Mouse (Mus musculus) spleen, adult 18-20 months (tissue): ENCODE results near the gene Inhbe.

ENCODE experiments used
- DNase-seq, 2 experiments: peaks; one replicate each; pipeline ENCODE4 v3.0.0; 2022; ENCODE audit warnings: mixed read lengths in 2 of 2

Inhbe gene

DNA sequence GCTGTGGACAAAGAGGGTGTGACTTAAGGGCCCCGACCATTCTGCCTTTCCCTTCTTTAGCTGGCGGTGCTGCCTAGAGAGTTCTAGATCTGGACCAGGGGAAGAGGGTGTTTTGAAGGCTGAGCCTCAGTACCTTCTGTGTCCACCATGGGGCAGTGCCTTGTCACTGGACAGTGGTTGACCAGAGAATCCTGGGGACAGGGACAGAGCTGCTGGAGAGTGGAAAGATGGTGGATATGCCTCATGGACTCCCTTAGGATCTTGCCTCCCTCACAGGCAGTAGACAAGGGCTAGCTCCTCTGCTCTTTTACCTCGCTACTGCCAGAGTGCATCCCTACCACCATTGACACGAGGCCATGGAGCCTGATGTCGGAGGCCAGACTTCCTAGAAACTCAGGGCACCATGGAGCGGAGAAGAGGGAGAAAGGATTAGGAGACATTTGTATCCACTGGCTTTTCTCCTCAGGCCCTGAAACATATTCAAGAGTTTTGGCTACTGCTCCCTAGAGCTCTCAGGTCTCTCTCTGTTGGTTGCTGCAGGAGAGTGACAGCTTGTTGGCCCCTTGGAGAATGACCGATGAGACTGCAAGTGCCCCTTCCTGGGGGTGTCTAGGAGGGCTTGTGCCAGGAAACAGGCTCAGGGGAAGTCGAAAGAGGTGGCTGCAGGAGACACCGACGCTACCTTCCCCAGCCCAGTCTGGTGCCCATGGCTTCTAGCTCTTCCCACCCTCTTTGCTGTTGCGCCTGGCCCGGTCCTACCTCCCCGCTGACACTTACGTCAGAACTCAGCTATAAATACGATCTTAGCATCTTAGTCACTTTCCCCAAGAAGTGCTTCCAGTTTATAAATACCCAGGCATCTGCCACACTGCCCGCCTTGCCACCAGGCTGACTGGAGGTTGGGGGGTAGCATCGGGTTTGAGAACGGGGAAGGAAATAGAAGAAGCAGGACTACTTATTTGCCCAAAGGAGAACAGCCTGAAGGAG lies at the start of gene Inhbe:
Inhbe (minus strand) TSS at position 503 of the 987 bp plus-strand sequence.
- no peak for DNase-seq

GRCm38 (mm10) chr10:127391774-127392173 lies 37.6 kb upstream of the Inhbe start:
- DNase-seq, result no peak

DNA sequence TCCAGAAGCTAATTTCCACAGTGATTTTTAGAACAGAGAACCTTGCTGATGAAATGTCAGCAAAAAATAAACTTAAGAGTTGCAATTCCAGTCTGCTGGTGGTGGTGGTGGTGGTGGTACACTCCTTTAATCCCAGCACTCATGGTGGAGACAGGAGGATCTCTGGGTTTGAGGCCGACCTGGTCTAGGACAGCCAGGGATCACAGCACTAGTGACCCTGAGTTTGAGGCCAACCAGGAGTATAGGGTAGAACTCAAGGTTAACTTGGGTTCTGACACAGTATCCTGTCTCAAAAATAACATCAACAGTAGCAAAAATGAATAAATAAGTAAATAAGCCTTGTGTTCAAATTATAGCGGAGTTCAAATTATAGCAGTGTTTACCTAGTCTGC lies 27.5 kb upstream of the Inhbe start:
- DNase-seq, result no peak

- peak; percentile 46 to 64 for DNase-seq
These were observed 26.8 kb upstream of the Inhbe start for GRCm38 (mm10) chr10:127380767-127381742.

DNA sequence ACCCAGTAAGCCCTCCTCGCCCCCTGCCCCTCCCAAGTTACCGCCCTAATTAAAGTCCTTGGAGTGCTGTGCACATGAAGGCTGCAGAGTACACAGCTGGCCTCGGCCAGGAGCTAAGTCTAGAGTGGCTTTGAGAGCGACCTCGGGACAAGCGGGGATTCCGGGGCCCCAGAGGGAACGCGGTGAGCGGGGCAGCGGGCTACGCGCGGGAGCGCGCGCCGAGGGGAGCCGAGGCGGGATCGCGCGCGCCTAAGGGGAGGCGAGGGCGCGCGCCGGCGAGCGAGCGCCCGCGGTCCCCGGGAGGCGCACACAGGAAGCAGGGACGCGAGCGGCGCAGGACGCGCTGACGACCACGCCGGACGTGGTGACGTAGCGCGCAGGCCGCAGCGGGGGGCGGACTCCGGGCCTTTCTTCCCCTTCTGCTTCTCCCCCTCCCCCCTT lies 26.1 kb upstream of the Inhbe start, which contains the start of gene R3hdm2:
R3hdm2 (plus strand) TSS at position 77 of the 441 bp plus-strand sequence.
- peak; percentile 85 to 88 for DNase-seq

DNA sequence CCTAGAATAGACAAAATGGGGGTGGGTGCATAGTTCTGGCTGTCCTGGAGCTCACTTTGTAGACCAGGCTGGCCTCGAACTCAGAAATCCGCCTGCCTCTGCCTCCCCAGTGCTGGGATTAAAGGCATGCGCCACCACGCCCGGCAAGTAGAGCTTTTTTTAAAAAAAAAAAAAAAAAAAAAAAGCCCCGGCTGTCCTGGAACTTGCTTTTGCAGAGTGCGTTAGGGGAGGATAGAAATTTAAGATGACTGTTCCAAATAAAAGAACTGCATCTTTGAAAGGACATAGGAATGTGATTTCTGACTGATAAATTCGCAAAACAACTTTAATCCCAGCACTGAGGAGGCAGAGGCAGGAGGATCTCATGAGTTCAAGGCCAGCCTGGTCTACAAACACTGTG lies 25.4 kb upstream of the Inhbe start:
- no peak for DNase-seq

DNA sequence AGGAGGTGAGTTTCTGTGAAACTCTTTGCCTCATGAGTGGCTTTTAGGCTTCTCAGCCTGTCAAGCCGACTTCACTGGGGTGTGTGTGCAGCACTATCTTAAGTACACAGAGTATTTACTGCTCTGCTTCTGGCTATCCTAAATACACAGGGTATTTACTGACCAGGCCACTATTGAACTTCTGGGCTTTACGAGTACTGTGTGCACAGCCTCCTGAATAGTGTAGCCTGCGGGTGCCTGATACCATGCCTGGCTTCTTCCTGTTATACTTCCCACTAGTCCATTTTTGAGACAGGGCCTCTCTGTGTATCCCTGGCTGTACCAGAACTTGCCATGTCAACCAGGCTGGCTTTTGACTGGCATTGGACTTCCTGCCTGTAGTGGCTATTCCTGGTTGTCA lies 23.5 kb upstream of the Inhbe start:
- no peak for DNase-seq

DNA sequence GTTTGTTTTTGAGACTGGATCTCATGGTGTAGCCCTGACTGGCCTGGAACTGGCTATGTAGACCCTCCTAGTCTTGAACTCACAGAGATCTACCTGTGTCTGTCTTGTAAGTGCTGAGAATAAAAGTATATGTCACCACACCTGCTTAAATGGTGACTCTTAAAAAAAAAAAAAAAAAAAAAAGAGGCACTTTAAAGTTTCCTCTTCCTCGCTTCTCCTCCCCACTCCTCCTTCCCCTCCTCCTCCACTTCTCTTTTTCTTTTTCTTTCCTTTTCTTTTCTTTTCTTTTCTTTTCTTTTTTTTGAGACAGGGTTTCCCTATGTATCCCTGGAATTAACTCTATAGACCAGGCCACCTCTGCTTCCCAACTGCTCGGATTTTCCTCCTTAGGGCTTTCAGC lies 16.8 kb upstream of the Inhbe start:
- no peak for DNase-seq

DNA sequence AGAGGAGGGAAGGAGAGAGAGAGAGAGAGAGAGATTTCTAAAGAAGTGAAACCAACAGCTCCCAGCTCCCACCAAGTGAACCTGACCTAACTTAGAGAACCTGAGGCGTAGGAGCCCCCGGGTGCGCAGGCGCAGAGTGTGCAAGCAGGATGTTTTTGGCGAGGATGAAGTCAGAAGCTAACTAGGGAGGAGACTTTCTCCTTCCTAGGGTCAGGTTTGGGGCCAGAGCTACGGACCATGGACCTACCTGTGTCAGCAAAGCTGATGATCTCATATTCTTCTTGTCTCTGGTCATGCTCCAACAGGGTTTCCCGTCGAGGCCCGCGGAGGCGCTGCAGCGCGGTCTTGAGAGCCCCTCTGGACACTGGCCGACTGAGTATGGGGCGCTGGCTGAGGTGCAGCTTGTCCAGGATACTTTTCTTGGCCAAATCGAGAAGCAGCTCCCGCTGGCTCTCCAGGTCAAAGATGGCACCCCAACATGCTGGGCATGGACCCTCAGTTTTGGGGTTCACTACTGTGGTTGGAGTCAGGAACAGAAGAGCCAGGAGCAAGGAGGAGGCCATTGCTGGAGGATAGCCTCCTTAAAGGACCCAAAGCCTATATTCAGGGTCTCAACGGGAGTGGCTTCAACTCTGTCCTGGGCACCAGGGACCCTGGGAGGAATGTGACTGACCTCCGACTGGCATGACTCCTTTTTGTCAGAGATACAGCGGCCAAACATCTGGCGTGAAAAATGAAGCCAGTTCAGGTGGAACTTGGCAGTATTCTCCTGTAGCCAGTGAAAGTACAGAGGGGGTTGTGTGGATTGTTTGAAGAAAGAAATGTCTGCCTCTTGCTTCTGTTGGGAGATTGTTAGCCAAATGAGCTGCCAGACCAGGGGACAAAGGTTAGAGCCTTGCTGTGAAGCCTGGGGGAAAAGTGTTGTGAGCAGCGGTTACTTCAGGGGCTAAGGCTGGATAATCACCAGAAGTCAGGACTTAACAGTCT lies 15.9 kb upstream of the Inhbe start, which contains the start of gene Inhbc:
Inhbc (minus strand) TSS at position 598 of the 987 bp plus-strand sequence.
- DNase-seq, result no peak

- no peak for DNase-seq
These were observed 14.1 kb upstream of the Inhbe start for GRCm38 (mm10) chr10:127368273-127368672.

GRCm38 (mm10) chr10:127367116-127367515 lies 12.9 kb upstream of the Inhbe start:
- no peak for DNase-seq

DNA sequence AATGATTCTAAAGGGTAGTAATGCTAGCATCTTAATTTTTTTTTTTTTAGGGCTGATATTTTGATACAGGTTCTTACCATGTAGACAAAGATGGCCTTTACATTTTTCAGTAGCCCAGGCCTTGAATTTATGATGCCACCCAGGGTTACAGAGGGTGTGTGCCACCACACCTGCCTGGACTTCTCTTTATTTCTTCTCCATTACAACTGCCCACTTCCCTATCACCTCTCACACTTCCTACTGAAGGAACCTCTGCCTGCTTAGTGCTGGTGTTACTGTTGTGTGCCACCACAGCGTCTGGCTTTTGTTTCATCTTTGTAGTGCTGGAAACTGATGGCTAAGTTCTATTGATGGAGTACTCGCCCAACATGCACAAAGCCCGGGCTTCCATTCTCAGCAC lies 6.5 kb upstream of the Inhbe start:
- no peak for DNase-seq

DNA sequence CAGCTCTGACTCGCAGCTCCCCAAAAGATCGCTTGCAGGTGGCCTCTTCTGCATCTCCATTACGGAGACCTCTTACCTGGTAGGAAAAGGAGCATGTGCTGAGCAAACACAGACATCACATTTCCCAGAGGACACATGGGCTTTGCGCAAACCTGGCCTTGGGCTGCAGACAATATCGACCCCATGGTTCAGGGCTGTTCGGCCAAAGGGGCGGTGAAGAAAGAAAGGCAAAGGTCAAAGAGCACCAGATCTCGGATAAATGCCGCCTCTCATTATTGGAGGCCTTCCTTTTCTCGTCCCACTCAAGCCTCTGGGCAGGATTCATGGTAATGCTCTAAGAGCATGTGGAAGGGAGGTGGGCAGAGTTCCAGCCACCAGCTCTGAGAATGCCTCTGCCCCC lies 1.1 kb upstream of the Inhbe start:
- DNase-seq, result no peak

DNA sequence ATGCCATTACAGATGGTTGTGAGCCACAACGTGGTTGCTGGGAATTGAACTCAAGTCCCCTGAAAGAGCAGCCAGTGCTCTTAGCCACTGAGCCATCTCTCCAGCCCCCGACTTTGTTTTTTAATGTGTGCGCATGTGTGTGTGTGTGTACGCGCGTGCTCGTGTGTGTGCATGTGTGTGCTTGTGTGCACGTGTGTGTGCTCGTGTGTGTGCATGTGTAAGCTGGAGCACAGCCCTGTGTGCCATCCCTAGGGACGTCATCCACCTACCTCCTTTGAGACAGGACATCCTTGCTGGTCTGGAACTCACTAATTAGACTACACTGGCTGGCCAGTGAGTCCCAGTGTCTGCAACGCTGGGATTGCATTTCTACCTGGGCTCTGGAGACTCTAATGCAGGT lies 1.4 kb downstream of the Inhbe start:
- DNase-seq, result no peak

DNA sequence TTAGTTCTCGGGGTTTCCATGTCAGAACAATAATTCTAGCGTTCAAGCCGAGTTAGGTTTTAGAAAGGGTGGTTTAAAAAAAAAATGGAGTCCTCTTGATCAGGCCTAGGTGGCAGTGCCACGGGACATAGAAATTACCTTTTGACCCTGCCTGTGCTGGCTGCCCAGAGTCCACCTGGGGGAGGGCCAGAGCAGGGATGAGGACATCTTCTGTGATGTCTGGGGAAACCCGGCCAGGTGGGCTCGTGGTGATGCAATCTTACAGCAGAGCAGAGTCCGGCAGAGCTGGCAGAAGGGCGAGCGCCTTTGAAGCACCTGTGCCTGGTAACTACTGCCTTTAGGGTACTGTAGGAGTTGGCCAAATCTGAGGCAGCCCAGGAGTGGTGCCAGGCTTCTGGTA lies 2.0 kb downstream of the Inhbe start:
- DNase-seq, result no peak

DNA sequence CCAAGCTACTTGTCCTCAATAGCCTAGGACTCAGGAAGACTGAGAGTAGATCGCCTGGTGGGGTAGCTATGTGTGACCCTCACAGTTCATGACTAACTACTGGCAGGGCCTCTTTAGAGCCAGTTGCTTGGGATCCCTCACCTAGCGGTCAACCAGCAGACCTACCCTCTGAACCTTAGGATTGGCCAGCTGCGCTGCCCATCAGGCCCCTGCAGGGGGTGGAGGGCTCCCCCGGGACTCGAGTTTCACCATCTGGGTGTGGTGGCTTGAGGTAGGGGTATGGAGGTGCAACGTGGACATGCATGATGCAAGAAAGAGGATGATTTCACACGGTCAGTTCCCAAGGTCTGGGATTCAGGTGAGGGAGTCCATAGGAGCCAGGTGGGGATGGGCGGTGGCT lies 2.5 kb downstream of the Inhbe start:
- no peak for DNase-seq

GRCm38 (mm10) chr10:127351285-127351595 lies 3.0 kb downstream of the Inhbe start:
- DNase-seq, result no peak

DNA sequence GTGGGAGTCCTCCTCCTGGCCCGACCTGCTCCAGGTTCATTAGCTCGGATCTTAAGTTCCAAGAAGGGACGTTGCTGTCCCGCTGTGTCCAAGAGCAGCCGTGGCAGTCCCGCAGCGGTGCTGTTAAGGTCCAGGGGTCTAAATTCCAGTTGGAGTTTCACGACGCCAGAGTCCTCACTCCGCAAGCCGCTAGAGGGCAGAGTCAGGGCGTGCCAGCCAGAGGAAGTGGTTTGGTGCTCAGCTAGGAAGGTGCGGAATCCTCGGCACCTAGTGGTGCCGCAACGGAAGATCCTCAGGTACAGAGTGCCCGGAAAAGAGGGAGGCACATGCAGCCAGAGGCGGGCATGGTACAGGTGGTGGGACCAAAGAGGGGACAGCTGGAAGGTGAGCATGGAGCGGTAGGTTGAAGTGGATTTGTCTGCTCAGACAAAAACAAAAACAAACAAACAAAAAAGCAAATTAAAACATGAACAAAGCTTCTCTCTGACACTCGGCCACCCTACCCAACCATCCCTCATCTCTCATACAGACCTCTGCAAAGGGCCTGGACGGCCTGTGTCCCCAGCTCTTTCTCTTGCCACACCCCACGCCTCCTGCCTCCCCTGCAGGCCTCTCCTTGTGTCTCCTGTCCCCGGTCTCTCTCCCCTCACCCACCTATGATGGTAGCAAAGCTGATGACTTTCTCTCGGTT lies 3.5 kb downstream of the Inhbe start:
- DNase-seq, result peak in 1 of 2 experiments; percentile 65

DNA sequence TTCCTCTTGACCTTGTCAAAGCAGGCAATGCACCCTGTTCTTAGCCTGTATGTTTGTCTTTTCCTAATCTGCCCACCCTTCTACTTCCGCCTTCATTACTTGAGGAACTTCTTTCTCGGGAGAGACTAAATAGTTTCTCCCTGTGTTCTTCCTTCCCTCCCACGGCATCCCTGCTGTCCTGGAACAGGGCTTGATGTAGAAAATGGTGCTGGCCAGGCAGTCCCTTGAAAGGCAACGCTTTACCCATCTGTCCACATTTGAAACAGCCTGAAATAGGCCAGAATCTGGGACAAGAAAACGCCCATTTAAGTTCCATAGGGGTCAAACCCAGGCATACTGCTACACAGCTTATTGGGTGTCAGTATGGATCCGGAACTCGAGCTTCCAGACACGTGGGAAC lies 4.4 kb downstream of the Inhbe start:
- DNase-seq, result no peak

- no peak for DNase-seq
These were observed 5.3 kb downstream of the Inhbe start for GRCm38 (mm10) chr10:127348957-127349356.

GRCm38 (mm10) chr10:127346173-127346572 lies 8.0 kb downstream of the Inhbe start:
- no peak for DNase-seq
